Mouse (Mus musculus): ENCODE measurements around the gene Sec61a1. TPM values are rescaled to one million over a fixed set of nuclear protein-coding genes. Genes with fewer than 3 reads are reported as not detected.
A peak's percentile ranks its signal among the peaks of the same experiment; 100 is the strongest.

Sec61a1 gene
- 278 and 279 TPM in 2 replicates for polyA plus RNA-seq (2015; fragmentation: Nextera tagmentation; extraction: Ambion mirVana)

GRCm38 (mm10) chr6:88518404-88519263 is at the start of gene Sec61a1:
TSS of gene Sec61a1 (minus strand) at chr6:88518905.
- Histone ChIP-seq H3K27me3 (no peaks in the 10 kb centered on the region), H3K4me2 (replicated peaks) (peak within 1 kb of the TSS; percentile 83), H3K9ac (peak within 1 kb of the TSS; percentile 87), H3K4me3 (replicated peaks) (peak within 1 kb of the TSS; percentile 72), H3K9me3 (replicated peaks) (no peaks in the 10 kb centered on the region), H3K27ac (replicated peaks) (peak within 1 kb of the TSS; percentile 88), H3K4me1 (peaks cover 18% of the 10 kb centered on the region), H3K36me3 (peaks cover 25% of the 10 kb centered on the region)
- under 1% methylated on average over 80 of the region's 80 CpGs for WGBS
- peak; percentile 95 for ATAC-seq (ENCODE audit: insufficient number of reproducible peaks, low FRiP score, low TSS enrichment, low read depth)

- Histone ChIP-seq H3K27me3 (peaks cover 22% of the 10 kb centered on the region), H3K4me1 (0 out of 2 replicates have a peak, but pooled peaks cover 4% of the 10 kb centered on the region), H3K36me3 (no peaks in the 10 kb centered on the region), H3K9ac (no peak overlapping the region), H3K4me3 (replicated peaks) (no peak overlapping the region), H3K9me3 (replicated peaks) (no peaks in the 10 kb centered on the region), H3K4me2 (replicated peaks) (no peak overlapping the region), H3K27ac (replicated peaks) (no peak overlapping the region)
- WGBS, result 12% methylated on average over 7 of the region's 7 CpGs
- ATAC-seq (ENCODE audit: insufficient number of reproducible peaks, low FRiP score, low TSS enrichment, low read depth), result no peak
These were observed 48.0 kb upstream of the Sec61a1 start for GRCm38 (mm10) chr6:88566676-88567075.

GRCm38 (mm10) chr6:88565033-88565432 is 46.3 kb upstream of the Sec61a1 start:
- Histone ChIP-seq H3K4me1 (0 out of 2 replicates have a peak, but pooled peaks cover 4% of the 10 kb centered on the region), H3K9ac (no peak overlapping the region), H3K27me3 (peaks cover 22% of the 10 kb centered on the region), H3K9me3 (replicated peaks) (no peaks in the 10 kb centered on the region), H3K27ac (replicated peaks) (no peak overlapping the region), H3K4me3 (replicated peaks) (no peak overlapping the region), H3K36me3 (no peaks in the 10 kb centered on the region), H3K4me2 (replicated peaks) (no peak overlapping the region)
- no peak for ATAC-seq (ENCODE audit: insufficient number of reproducible peaks, low FRiP score, low TSS enrichment, low read depth)
- 31% methylated on average over 6 of the region's 6 CpGs for WGBS

- Histone ChIP-seq H3K9me3 (replicated peaks) (no peaks in the 10 kb centered on the region), H3K9ac (no peak overlapping the region), H3K4me3 (replicated peaks) (no peak overlapping the region), H3K27ac (replicated peaks) (no peak overlapping the region), H3K4me1 (no peaks in the 10 kb centered on the region), H3K27me3 (peaks cover 8% of the 10 kb centered on the region), H3K36me3 (no peaks in the 10 kb centered on the region), H3K4me2 (replicated peaks) (no peak overlapping the region)
- WGBS, result 94% methylated on average over 4 of the region's 4 CpGs
- no peak for ATAC-seq (ENCODE audit: insufficient number of reproducible peaks, low FRiP score, low TSS enrichment, low read depth)
These were observed 41.5 kb upstream of the Sec61a1 start for GRCm38 (mm10) chr6:88560156-88560555.

- WGBS, result 33% methylated on average over 5 of the region's 5 CpGs
These were observed 41.0 kb upstream of the Sec61a1 start for GRCm38 (mm10) chr6:88559688-88560087.

GRCm38 (mm10) chr6:88558076-88558475 is 39.4 kb upstream of the Sec61a1 start:
- Histone ChIP-seq H3K9me3 (replicated peaks) (no peaks in the 10 kb centered on the region), H3K4me1 (no peaks in the 10 kb centered on the region), H3K27ac (replicated peaks) (no peak overlapping the region), H3K4me2 (replicated peaks) (no peak overlapping the region), H3K27me3 (no peaks in the 10 kb centered on the region), H3K4me3 (replicated peaks) (no peak overlapping the region), H3K9ac (no peak overlapping the region), H3K36me3 (no peaks in the 10 kb centered on the region)
- WGBS, result 74% methylated on average over 1 of the region's 1 CpGs
- ATAC-seq (ENCODE audit: insufficient number of reproducible peaks, low FRiP score, low TSS enrichment, low read depth), result no peak

More at GRCm38 (mm10) chr6:88559688-88560087, 41.0 kb upstream of the Sec61a1 start:
- Histone ChIP-seq H3K36me3 (no peaks in the 10 kb centered on the region), H3K27me3 (peaks cover 4% of the 10 kb centered on the region), H3K4me2 (replicated peaks) (no peak overlapping the region), H3K9ac (no peak overlapping the region), H3K4me3 (replicated peaks) (no peak overlapping the region), H3K9me3 (replicated peaks) (no peaks in the 10 kb centered on the region), H3K4me1 (no peaks in the 10 kb centered on the region), H3K27ac (replicated peaks) (no peak overlapping the region)
- ATAC-seq (ENCODE audit: insufficient number of reproducible peaks, low FRiP score, low TSS enrichment, low read depth), result no peak

GRCm38 (mm10) chr6:88557548-88557947 is 38.8 kb upstream of the Sec61a1 start:
- Histone ChIP-seq H3K27me3 (no peaks in the 10 kb centered on the region), H3K4me3 (replicated peaks) (no peak overlapping the region), H3K27ac (replicated peaks) (no peak overlapping the region), H3K36me3 (no peaks in the 10 kb centered on the region), H3K4me2 (replicated peaks) (no peak overlapping the region), H3K4me1 (no peaks in the 10 kb centered on the region), H3K9me3 (replicated peaks) (no peaks in the 10 kb centered on the region), H3K9ac (no peak overlapping the region)
- 13% methylated on average over 4 of the region's 4 CpGs for WGBS
- no peak for ATAC-seq (ENCODE audit: insufficient number of reproducible peaks, low FRiP score, low TSS enrichment, low read depth)

GRCm38 (mm10) chr6:88549916-88550315 is 31.2 kb upstream of the Sec61a1 start:
- ATAC-seq (ENCODE audit: insufficient number of reproducible peaks, low FRiP score, low TSS enrichment, low read depth), result no peak
- Histone ChIP-seq H3K27me3 (peaks cover 33% of the 10 kb centered on the region), H3K4me2 (replicated peaks) (no peak overlapping the region), H3K27ac (replicated peaks) (no peak overlapping the region), H3K9ac (no peak overlapping the region), H3K4me1 (no peaks in the 10 kb centered on the region), H3K4me3 (replicated peaks) (no peak overlapping the region), H3K9me3 (replicated peaks) (no peaks in the 10 kb centered on the region), H3K36me3 (no peaks in the 10 kb centered on the region)
- WGBS, result 88% methylated on average over 2 of the region's 2 CpGs

- H3K4me2 ChIP-seq (replicated peaks), result no peak overlapping the region
- no peaks in the 10 kb centered on the region for H3K36me3 ChIP-seq
- H3K4me3 ChIP-seq (replicated peaks), result no peak overlapping the region
- peaks cover 39% of the 10 kb centered on the region for H3K27me3 ChIP-seq
- 23% methylated on average over 4 of the region's 4 CpGs for WGBS
- no peak overlapping the region for H3K27ac ChIP-seq (replicated peaks)
- no peaks in the 10 kb centered on the region for H3K9me3 ChIP-seq (replicated peaks)
- no peak overlapping the region for H3K9ac ChIP-seq
- H3K4me1 ChIP-seq, result no peaks in the 10 kb centered on the region
- ATAC-seq (ENCODE audit: insufficient number of reproducible peaks, low FRiP score, low TSS enrichment, low read depth), result no peak
These were observed 30.6 kb upstream of the Sec61a1 start for GRCm38 (mm10) chr6:88549137-88549814.

- Histone ChIP-seq H3K27ac (replicated peaks) (no peak overlapping the region), H3K4me3 (replicated peaks) (no peak overlapping the region), H3K4me2 (replicated peaks) (no peak overlapping the region), H3K9ac (no peak overlapping the region), H3K4me1 (no peaks in the 10 kb centered on the region), H3K36me3 (no peaks in the 10 kb centered on the region), H3K27me3 (peaks cover 40% of the 10 kb centered on the region), H3K9me3 (replicated peaks) (no peaks in the 10 kb centered on the region)
- no peak for ATAC-seq (ENCODE audit: insufficient number of reproducible peaks, low FRiP score, low TSS enrichment, low read depth)
- 77% methylated on average over 10 of the region's 10 CpGs for WGBS
These were observed 29.8 kb upstream of the Sec61a1 start for GRCm38 (mm10) chr6:88548405-88549049.

- H3K4me3 ChIP-seq (replicated peaks), result no peak overlapping the region
- H3K9me3 ChIP-seq (replicated peaks), result no peaks in the 10 kb centered on the region
- H3K27me3 ChIP-seq, result peaks cover 49% of the 10 kb centered on the region
- no peak overlapping the region for H3K27ac ChIP-seq (replicated peaks)
- H3K9ac ChIP-seq, result no peak overlapping the region
- ATAC-seq (ENCODE audit: insufficient number of reproducible peaks, low FRiP score, low TSS enrichment, low read depth), result no peak
- 22% methylated on average over 10 of the region's 10 CpGs for WGBS
- no peak overlapping the region for H3K4me2 ChIP-seq (replicated peaks)
- no peaks in the 10 kb centered on the region for H3K4me1 ChIP-seq
- no peaks in the 10 kb centered on the region for H3K36me3 ChIP-seq
These were observed 26.7 kb upstream of the Sec61a1 start for GRCm38 (mm10) chr6:88545397-88545790.

Data from embryonic facial prominence, embryonic 15.5 days (tissue).